In the genomic region with DNA sequence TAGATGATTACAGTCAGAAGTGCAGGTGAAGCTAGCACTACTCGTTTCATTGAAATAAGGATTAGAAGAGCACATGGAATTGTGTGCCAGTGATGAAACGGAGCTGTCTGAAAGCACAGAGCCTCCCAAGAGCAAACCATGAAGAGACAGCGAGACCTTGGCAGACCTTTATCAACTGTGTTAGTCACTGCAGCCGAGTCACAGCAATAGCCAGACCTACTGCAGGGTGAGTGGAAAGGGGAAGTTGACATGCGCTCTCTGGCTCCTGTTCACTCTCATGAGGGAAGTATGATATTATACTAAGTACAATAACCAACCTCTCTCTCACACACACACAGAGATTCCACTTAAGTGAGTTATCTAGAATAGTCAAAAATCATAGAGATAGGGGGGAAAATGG, we compare ENCODE assay signal across 9 mouse cellular contexts. TPM values are rescaled to one million over a fixed set of nuclear protein-coding genes. Genes with fewer than 3 reads are reported as not detected.
A peak's percentile ranks its signal among the peaks of the same experiment; 100 is the strongest.
DNase-seq lines count a peak whose midpoint lies in the region; ATAC-seq and TF ChIP-seq lines count a peak whose summit lies in the region.
"Had no signal": no experiment of that assay in that cellular context is flagged by ENCODE, and none has a peak within 500 bp of the region (broad histone marks: within the 10 kb centered on the region; RNA-seq: fewer than 3 reads in every experiment).

No protein-coding gene starts in this region.

- no peak overlapping the region for H3K4me3 ChIP-seq in heart, postnatal 0 days (ENCODE audit: low read depth, low read length)

- no peak overlapping the region for H3K4me2 ChIP-seq in heart, postnatal 0 days (ENCODE audit: low read depth, low read length)

- peaks cover 30% of the 10 kb centered on the region for H3K36me3 ChIP-seq in heart, postnatal 0 days (replicated peaks; ENCODE audit: control insufficient read depth, insufficient read depth, low read length)

- no peak overlapping the region for H3K9ac ChIP-seq in heart, postnatal 0 days (replicated peaks; ENCODE audit: low read depth, low read length)

- TF ChIP-seq EP300 in heart, postnatal 0 days (IDR thresholded peaks at IDR 0.05; ENCODE audit: low read depth): no peak

- H3K9me3 ChIP-seq in heart, postnatal 0 days (replicated peaks; ENCODE audit: control insufficient read depth, low read length): no peaks in the 10 kb centered on the region

- no peak for TF ChIP-seq CTCF in heart, postnatal 0 days (IDR thresholded peaks at IDR 0.05; ENCODE audit: low read depth)

- intact Hi-C loops in left cerebral cortex, postnatal 14 days (cut with DNase I): no loop called here

- ATAC-seq in heart, postnatal 0 days (ENCODE audit: insufficient read depth, low read depth): peak; percentile 86
- ATAC-seq: hindbrain, embryonic 16.5 days had no signal

- DNase-seq in lung, postnatal 36 days: peak; percentile 43
- no peak for DNase-seq in lung, postnatal 4 days
- peak; percentile 70 for DNase-seq in adrenal gland, postnatal 14 days
- DNase-seq in heart, postnatal 0 days (ENCODE audit: low spot score): peak; percentile 86
- no peak for DNase-seq in left cerebral cortex, postnatal 14 days (ENCODE audit: low spot score in 2 of 2)
- DNase-seq in T-cell, adult 2 months (ENCODE audit: low spot score): no peak
- no peak for DNase-seq in ovary, postnatal 14 days (ENCODE audit: low spot score)
- DNase-seq: cerebellum, postnatal 25 days had no signal

- peak overlapping the region; percentile 56 for H3K27ac ChIP-seq in heart, postnatal 0 days (ENCODE audit: low read depth)

- no peaks in the 10 kb centered on the region for H3K27me3 ChIP-seq in heart, postnatal 0 days (ENCODE audit: control insufficient read depth, insufficient read depth, low read length)

- peaks cover 7% of the 10 kb centered on the region for H3K4me1 ChIP-seq in heart, postnatal 0 days (ENCODE audit: control insufficient read depth, insufficient read depth)

- WGBS in heart, postnatal 0 days: 12% methylated on average over 5 of the region's 5 CpGs

RNA-seq across cellular contexts. Expression of gene Nhlrc2, which starts 7.9 kb away (rescaled TPM):
- total RNA-seq in adrenal gland, postnatal 14 days (2021): 17.7 and 22.3 TPM in 2 replicates
- total RNA-seq in heart, postnatal 0 days (2014; rRNA removed; ENCODE audit: low replicate concordance): 28.9 and 30.4 TPM in 2 replicates
- 11.1 and 11.2 TPM in 2 replicates for polyA plus RNA-seq in heart, postnatal 0 days (2015; fragmentation: Nextera tagmentation; extraction: Ambion mirVana)
- total RNA-seq in left cerebral cortex, postnatal 14 days (2021): 10 to 100 TPM; 10.9 to 12.2 TPM

RNA-seq across cellular contexts. Expression of gene Dclre1a, which starts 8.0 kb away (rescaled TPM):
- 11.4 and 17.5 TPM in 2 replicates for total RNA-seq in adrenal gland, postnatal 14 days (2021)
- total RNA-seq in heart, postnatal 0 days (2014; rRNA removed; ENCODE audit: low replicate concordance): 4.4 and 6.9 TPM in 2 replicates
- 9.6 and 11.3 TPM in 2 replicates for polyA plus RNA-seq in heart, postnatal 0 days (2015; fragmentation: Nextera tagmentation; extraction: Ambion mirVana)
- total RNA-seq in left cerebral cortex, postnatal 14 days (2021): 10 to 100 TPM in 1 of 2 experiments, 1 to 10 TPM in 1; 8.9 to 10.3 TPM

Comparison
In these comparisons a context has a peak if more than half of its experiments do, and no peak if none do; other contexts are left out.
1. DNase-seq: peak in lung, postnatal 36 days (single experiment), adrenal gland, postnatal 14 days (single experiment) and heart, postnatal 0 days (single experiment); none in lung, postnatal 4 days (0 of 2), left cerebral cortex, postnatal 14 days (0 of 2), T-cell, adult 2 months (single experiment) and ovary, postnatal 14 days (single experiment).